Mouse (Mus musculus) lung, postnatal 0 days (tissue): ENCODE measurements around the gene Kif21a. TPM values are rescaled to one million over a fixed set of nuclear protein-coding genes. Genes with fewer than 3 reads are reported as not detected.

Experiments used
- ATAC-seq: fragments of 200-750 bp; cut with Nextera tagmentation; 2 replicates; pipeline ENCODE4 v1.8.0; 2017; ENCODE audit warnings: moderate library complexity
- DNase-seq: peaks from one replicate; pipeline ENCODE4 v3.0.0-alpha.2; 2016; ENCODE audit warnings: low spot score
- H3K27ac ChIP-seq: fragments of 300-500 bp; sonication (generic); 2 replicates; pipeline ENCODE4 v1.5.1; 2014; ENCODE audit warnings: antibody characterized with exemption, mild to moderate bottlenecking, low read length, mixed read lengths
- H3K27me3 ChIP-seq: fragments of 300-500 bp; sonication (generic); replicated peaks from 2 replicates; pipeline ENCODE4 v1.6.1; 2014; ENCODE audit warnings: low read length, mixed read lengths; ENCODE audit not compliant: insufficient read depth
- H3K36me3 ChIP-seq: fragments of 300-500 bp; sonication (generic); 2 replicates; pipeline ENCODE4 v1.6.1; 2014; ENCODE audit warnings: low read length, mixed read lengths; ENCODE audit not compliant: insufficient read depth
- H3K4me1 ChIP-seq: fragments of 300-500 bp; sonication (generic); 2 replicates; pipeline ENCODE4 v1.6.1; 2014; ENCODE audit warnings: antibody characterized with exemption, low read depth, low read length, mixed read lengths; ENCODE audit not compliant: insufficient read depth
- H3K4me2 ChIP-seq: fragments of 300-500 bp; sonication (generic); replicated peaks from 2 replicates; pipeline ENCODE4 v1.6.1; 2014; ENCODE audit warnings: low read depth, mild to moderate bottlenecking, low read length, moderate library complexity, mixed read lengths
- H3K4me3 ChIP-seq: fragments of 300-500 bp; sonication (generic); 2 replicates; pipeline ENCODE4 v1.5.1; 2014; ENCODE audit warnings: low read depth, low read length
- H3K9ac ChIP-seq: fragments of 300-500 bp; sonication (generic); replicated peaks from 2 replicates; pipeline ENCODE4 v1.6.1; 2014; ENCODE audit warnings: low read depth, mild to moderate bottlenecking
- H3K9me3 ChIP-seq: fragments of 300-500 bp; sonication (generic); 2 replicates; pipeline ENCODE4 v1.6.1; 2016; ENCODE audit warnings: low read length, mixed read lengths
- CTCF ChIP-seq: IDR thresholded peaks from 2 replicates; pipeline ENCODE4 v1.5.1; 2016; ENCODE audit warnings: antibody characterized with exemption, mild to moderate bottlenecking
- EP300 ChIP-seq: IDR thresholded peaks from 2 replicates; pipeline ENCODE4 v1.6.1; 2016; ENCODE audit warnings: antibody characterized with exemption, mild to moderate bottlenecking, control low read depth
- WGBS: fragments of 180-500 bp; shearing (Covaris S2); extraction: QIAGEN DNeasy Blood & Tissue Kit; methylation state at CpG from one replicate; pipeline ENCODE4 v1.1.7; 2014; 5-methylcytosine and 5-hydroxymethylcytosine counted together
- polyA plus RNA-seq: library from polyadenylated mRNA; unstranded; fragments of >200 nt; fragmentation: Nextera tagmentation; extraction: Ambion mirVana; gene quantifications from 2 replicates; pipeline ENCODE4 v1.2.1, GENCODE M21; 2015

Gene Kif21a
- polyA plus RNA-seq, 1 experiment from 2014 or later: 4.6 TPM

GRCm38 (mm10) chr15:91046506-91046905 is 3.2 kb downstream of the Kif21a start:
- no peaks in the 10 kb centered on the region for H3K36me3 ChIP-seq
- H3K4me2 ChIP-seq: 0 out of 2 replicates have a peak overlapping the region, but pooled peaks have one; percentile 17
- peak; percentile 80 for DNase-seq
- H3K4me3 ChIP-seq: 0 out of 2 replicates have a peak overlapping the region, but pooled peaks have one; percentile 3
- H3K4me1 ChIP-seq: no peaks in the 10 kb centered on the region
- H3K27me3 ChIP-seq: no peaks in the 10 kb centered on the region
- TF ChIP-seq EP300: no peak
- no peak for TF ChIP-seq CTCF
- peak; percentile 74 for ATAC-seq
- no peak overlapping the region for H3K9ac ChIP-seq
- 41% methylated on average over 8 of the region's 8 CpGs for WGBS
- no peak overlapping the region for H3K27ac ChIP-seq
- H3K9me3 ChIP-seq: no peaks in the 10 kb centered on the region

GRCm38 (mm10) chr15:91043263-91043662 is 6.5 kb downstream of the Kif21a start:
- H3K9ac ChIP-seq: no peak overlapping the region
- peak; percentile 40 for DNase-seq
- no peaks in the 10 kb centered on the region for H3K27me3 ChIP-seq
- no peak for ATAC-seq
- no peaks in the 10 kb centered on the region for H3K9me3 ChIP-seq
- TF ChIP-seq CTCF (no peak), EP300 (no peak)
- H3K4me2 ChIP-seq: no peak overlapping the region
- WGBS: 64% methylated on average over 4 of the region's 4 CpGs
- no peak overlapping the region for H3K27ac ChIP-seq
- H3K36me3 ChIP-seq: no peaks in the 10 kb centered on the region
- no peak overlapping the region for H3K4me3 ChIP-seq
- no peaks in the 10 kb centered on the region for H3K4me1 ChIP-seq

- WGBS: 79% methylated on average over 5 of the region's 5 CpGs
- ATAC-seq (no peak), DNase-seq (no peak)
- Histone ChIP-seq H3K27ac (no peak overlapping the region), H3K4me3 (no peak overlapping the region), H3K36me3 (no peaks in the 10 kb centered on the region), H3K27me3 (no peaks in the 10 kb centered on the region), H3K4me2 (no peak overlapping the region), H3K9me3 (no peaks in the 10 kb centered on the region), H3K9ac (no peak overlapping the region), H3K4me1 (no peaks in the 10 kb centered on the region)
- no peak for TF ChIP-seq EP300
- TF ChIP-seq CTCF: no peak
These were observed 10.9 kb downstream of the Kif21a start for GRCm38 (mm10) chr15:91038860-91039259.

DNA sequence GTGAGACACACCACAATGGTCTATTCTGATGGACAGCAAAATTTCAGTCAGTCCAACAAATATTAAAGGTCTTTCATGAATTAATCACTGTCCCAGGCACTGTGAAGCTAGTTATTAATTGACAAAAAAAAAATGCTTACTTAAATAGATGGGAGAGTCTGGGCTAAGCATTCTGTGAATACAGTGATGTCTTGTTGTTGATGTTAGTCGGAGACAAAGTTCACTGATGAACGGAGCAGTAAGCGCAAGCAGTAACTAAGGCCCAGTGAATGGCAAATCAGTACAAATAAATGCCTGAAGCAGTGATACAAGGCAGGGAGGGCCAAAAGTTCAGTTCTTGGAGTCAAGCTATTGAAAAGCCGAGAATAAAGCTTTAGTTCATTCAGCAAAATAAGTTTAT is 15.7 kb downstream of the Kif21a start:
- whole genome bisulfite sequencing: 79% methylated on average over 4 of the region's 4 CpGs
- ATAC-seq (no peak), DNase-seq (no peak)
- H3K36me3 ChIP-seq: no peaks in the 10 kb centered on the region
- H3K27ac ChIP-seq: no peak overlapping the region
- H3K4me3 ChIP-seq: no peak overlapping the region
- H3K4me1 ChIP-seq: no peaks in the 10 kb centered on the region
- no peaks in the 10 kb centered on the region for H3K9me3 ChIP-seq
- H3K9ac ChIP-seq: no peak overlapping the region
- TF ChIP-seq EP300 (no peak), CTCF (no peak)
- no peaks in the 10 kb centered on the region for H3K27me3 ChIP-seq
- no peak overlapping the region for H3K4me2 ChIP-seq

GRCm38 (mm10) chr15:91033529-91033928 is 16.2 kb downstream of the Kif21a start:
- no peak for ATAC-seq
- DNase-seq: no peak
- Histone ChIP-seq H3K27me3 (no peaks in the 10 kb centered on the region), H3K4me2 (no peak overlapping the region), H3K27ac (no peak overlapping the region), H3K36me3 (no peaks in the 10 kb centered on the region), H3K9ac (no peak overlapping the region), H3K9me3 (no peaks in the 10 kb centered on the region), H3K4me3 (no peak overlapping the region), H3K4me1 (no peaks in the 10 kb centered on the region)
- WGBS: 62% methylated on average over 6 of the region's 6 CpGs
- TF ChIP-seq EP300: no peak
- TF ChIP-seq CTCF: no peak

DNA sequence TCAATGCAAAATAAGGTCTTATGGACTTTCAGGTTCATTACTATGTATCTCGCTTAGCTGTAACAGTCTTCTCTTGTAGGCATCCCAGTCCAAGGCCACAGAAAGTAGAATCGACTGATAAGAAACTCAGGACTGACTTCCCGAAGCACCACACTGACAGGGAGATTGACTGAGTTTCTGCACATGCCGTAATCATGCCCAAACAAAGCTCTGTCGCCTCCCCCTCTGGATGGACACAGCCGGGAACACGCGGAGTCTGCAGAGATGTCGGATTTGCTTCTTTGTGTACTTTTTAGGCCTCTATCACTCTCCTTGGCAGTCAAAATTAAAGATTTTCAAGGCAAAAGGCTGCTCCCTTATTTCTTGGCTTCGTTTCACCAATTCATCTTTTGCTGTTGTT is 20.8 kb downstream of the Kif21a start:
- 50% methylated on average over 10 of the region's 10 CpGs for WGBS

DNA sequence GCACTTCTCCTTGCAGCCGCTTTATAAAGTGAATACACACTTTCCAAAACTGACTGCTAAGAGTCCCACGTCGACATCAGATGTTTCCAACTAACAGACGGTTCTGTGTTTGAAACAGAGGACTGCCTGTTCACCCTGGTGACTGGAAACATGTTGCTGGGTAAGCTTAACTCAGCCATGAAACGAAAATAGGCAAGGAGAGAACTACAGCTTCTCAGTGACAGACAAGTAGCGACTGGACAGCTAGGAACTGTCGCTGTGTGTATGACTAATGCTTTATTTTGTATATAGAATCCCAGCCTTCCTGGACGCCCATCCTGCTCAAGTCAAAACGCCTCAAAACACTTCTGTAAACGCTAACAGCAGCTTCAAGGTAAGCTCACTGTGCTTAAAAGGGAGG is 21.3 kb downstream of the Kif21a start:
- Histone ChIP-seq H3K27ac (no peak overlapping the region), H3K4me2 (no peak overlapping the region), H3K4me3 (no peak overlapping the region), H3K27me3 (no peaks in the 10 kb centered on the region), H3K4me1 (no peaks in the 10 kb centered on the region), H3K9me3 (no peaks in the 10 kb centered on the region), H3K36me3 (no peaks in the 10 kb centered on the region), H3K9ac (no peak overlapping the region)
- TF ChIP-seq EP300: no peak
- no peak for TF ChIP-seq CTCF
- no peak for DNase-seq
- WGBS: 49% methylated on average over 10 of the region's 10 CpGs
- ATAC-seq: no peak

More for the DNA sequence above, 20.8 kb downstream of the Kif21a start:
- DNase-seq: no peak
- no peak overlapping the region for H3K4me3 ChIP-seq
- ATAC-seq: no peak
- H3K9ac ChIP-seq: no peak overlapping the region
- H3K4me2 ChIP-seq: no peak overlapping the region
- H3K4me1 ChIP-seq: no peaks in the 10 kb centered on the region
- no peaks in the 10 kb centered on the region for H3K9me3 ChIP-seq
- H3K27ac ChIP-seq: no peak overlapping the region
- no peak for TF ChIP-seq CTCF
- no peak for TF ChIP-seq EP300
- no peaks in the 10 kb centered on the region for H3K27me3 ChIP-seq
- no peaks in the 10 kb centered on the region for H3K36me3 ChIP-seq
